Mouse (Mus musculus): Measurements from ENCODE around the gene Themis2. TPM values are rescaled to one million over a fixed set of nuclear protein-coding genes. Genes with fewer than 3 reads are reported as not detected.

The Themis2 gene
- polyA plus RNA-seq (2014; fragmentation: Illumina TruSeq; extraction: RNeasy Lipid Tissue Mini Kit (QIAGEN cat#74804); ENCODE audit: low read depth, low replicate concordance) = 0.47 TPM

DNA sequence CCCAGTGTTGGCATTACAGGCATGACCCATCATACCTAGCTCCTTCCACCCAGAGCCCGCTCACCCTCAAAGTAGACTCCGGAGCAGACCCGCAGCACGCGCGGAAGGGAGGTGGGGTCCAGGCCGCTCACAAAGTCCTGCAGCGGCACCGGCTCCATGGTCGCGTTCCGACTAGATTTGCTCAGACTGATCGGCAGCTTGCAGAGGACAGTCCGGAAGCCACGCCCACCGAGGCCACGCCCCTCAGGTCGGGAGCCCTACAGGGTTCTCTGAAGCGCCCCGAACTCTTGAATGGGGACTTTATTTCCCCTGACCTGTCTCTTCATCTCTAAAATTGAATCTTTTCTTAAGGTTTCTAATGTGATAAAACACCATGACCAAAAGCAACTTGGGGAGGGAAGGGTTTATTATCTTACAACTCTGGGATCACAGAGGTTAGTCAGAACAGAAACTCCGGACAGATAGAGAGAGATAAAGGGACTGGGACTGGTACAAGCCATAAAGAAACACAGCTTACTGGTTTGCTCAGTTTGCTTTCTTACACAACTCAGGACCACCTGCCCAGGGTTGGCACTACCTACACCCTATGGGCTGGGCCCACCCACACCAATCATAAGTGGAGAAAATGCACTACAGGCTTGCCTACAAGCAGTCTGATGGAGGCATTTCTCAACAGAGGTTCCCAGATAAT is at the start of gene Themis2:
Gene Themis2 (minus strand): TSS at position 192 of the 691 bp plus-strand sequence.

DNA sequence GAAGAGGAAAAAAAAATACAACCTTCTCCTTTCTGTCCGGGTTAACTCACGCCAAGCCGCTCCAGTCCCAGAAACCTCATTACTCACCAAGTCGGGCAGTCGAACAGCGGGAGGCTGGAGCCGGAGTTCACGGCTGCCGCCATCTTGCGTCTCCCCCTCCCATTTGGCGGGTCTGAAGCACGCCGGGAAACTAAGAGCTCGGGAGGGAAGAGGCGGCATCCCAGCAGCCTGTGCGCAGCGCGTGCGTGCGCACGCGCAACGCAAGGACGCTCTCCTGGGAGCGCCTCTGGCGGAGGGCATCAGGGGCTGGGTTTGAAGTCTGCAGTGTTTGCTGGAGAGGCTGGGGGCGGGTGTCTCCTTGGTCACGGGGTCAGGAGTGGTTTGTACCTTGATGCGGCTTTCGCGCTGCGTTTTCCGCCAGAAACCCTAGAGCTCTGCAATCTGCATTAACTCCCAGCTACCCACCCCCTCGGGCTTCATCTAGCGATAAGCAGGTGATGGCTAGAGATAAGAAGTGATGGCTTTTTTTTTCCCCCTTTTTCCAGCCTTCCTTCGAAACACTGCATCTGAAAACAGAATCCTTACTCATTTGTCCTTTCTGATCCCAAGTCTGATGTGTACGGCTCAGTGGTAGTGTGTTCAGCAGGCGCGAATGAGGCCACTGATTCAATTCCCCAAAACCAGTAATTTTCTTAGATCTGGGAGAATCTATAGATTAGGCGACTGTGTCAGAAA is 47.0 kb upstream of the Themis2 start, which contains the start of gene Ppp1r8:
Gene Ppp1r8 (minus strand): TSS at position 200 of the 735 bp plus-strand sequence.

DNA sequence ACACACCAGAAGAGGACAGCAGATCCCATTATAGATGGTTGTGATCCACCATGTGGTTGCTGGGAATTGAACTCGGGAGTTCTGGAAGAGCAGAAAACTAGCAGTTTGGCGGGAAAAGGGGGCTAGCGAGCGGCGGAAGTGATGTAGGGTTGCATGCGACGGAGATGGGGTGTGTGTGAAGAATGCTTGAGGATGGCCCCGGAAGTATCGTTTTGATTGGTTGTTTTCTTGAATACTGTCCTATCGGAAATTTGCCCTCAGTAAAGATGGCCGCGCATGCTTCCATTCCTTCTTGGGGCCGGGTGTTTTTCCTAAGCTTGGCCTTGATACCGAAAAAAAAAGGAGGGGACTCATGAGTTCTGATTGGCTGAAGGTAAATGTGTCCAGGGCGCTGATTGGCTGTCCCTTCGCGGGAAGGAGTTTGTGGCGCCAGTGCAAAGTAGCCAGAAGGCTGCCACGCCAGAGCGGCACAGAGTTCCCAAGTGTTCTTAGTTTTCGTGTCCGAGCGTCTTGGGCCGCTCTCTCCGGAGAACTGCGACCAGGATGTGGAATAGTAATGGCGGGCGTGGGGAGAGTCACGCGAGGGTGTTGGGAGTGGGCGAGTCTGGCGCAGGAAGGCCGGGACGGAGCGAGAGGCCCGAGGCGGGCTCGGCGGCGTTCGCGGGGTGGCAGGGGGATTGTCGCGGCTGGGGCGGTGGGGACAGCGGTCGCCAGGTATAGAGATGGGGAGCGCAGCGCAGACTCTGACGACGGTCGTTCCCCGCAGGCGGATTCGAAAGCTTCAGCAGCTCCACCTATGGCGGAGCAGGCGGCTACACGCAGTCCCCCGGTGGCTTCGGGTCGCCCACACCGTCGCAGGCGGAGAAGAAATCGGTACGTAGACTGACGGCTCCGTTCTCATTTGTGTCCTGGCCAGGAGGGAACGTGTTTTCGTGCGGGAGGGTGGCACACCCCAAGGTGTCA is 28.0 kb downstream of the Themis2 start, which contains the start of gene Rpa2:
Gene Rpa2 (plus strand): TSS at position 419 of the 963 bp plus-strand sequence.

GRCm38 (mm10) chr4:132756974-132757373 is 39.2 kb downstream of the Themis2 start, which contains the start of gene Smpdl3b:
Smpdl3b (minus strand) TSS chr4:132757252.

DNA sequence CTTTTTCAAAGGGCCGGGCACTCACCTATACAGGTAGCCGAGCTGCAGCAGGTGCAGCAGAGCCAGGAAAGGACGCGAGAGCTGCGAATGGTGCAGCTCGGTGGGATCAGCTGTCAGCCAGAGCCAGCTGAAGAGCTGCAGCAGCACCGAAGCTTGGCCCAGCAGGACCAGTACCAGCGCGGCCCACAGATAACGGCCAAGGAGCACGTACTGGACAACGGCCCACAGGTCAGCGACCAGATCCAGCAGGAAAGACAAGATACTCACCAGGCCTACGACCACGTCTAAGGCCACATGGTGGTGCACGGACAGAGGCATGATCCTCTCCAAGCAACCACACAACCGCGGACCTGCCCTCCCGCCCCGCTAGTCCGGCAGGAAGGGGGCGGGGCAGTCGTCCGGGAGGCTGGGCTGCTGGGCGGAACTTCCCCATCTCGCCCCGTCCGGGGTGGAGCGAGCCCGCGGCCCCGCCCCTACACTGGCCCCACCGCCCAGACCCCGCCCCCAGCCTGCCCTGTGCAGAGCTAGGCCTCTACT is 64.0 kb downstream of the Themis2 start, which contains the start of gene Xkr8:
Gene Xkr8 (minus strand): TSS at position 399 of the 537 bp plus-strand sequence.

Other genes with a start within 250 kb of the Themis2 start
- 0.82 TPM for gene Ptafr, start 232.3 kb downstream of the Themis2 start, polyA plus RNA-seq (2014; fragmentation: Illumina TruSeq; extraction: RNeasy Lipid Tissue Mini Kit (QIAGEN cat#74804); ENCODE audit: low read depth, low replicate concordance)
- gene Eya3, start 157.4 kb downstream of the Themis2 start, polyA plus RNA-seq (2014; fragmentation: Illumina TruSeq; extraction: RNeasy Lipid Tissue Mini Kit (QIAGEN cat#74804); ENCODE audit: low read depth, low replicate concordance) = 26.0 TPM
- 4.1 TPM for gene Xkr8, start 63.8 kb downstream of the Themis2 start, polyA plus RNA-seq (2014; fragmentation: Illumina TruSeq; extraction: RNeasy Lipid Tissue Mini Kit (QIAGEN cat#74804); ENCODE audit: low read depth, low replicate concordance)
- 2.1 TPM for gene Smpdl3b, start 39.1 kb downstream of the Themis2 start, polyA plus RNA-seq (2014; fragmentation: Illumina TruSeq; extraction: RNeasy Lipid Tissue Mini Kit (QIAGEN cat#74804); ENCODE audit: low read depth, low replicate concordance)
- gene Rpa2, start 28.1 kb downstream of the Themis2 start, polyA plus RNA-seq (2014; fragmentation: Illumina TruSeq; extraction: RNeasy Lipid Tissue Mini Kit (QIAGEN cat#74804); ENCODE audit: low read depth, low replicate concordance) = 6.5 TPM
- gene Ppp1r8, start 46.8 kb upstream of the Themis2 start, polyA plus RNA-seq (2014; fragmentation: Illumina TruSeq; extraction: RNeasy Lipid Tissue Mini Kit (QIAGEN cat#74804); ENCODE audit: low read depth, low replicate concordance) = 13.7 TPM
- gene Stx12, start 88.1 kb upstream of the Themis2 start, polyA plus RNA-seq (2014; fragmentation: Illumina TruSeq; extraction: RNeasy Lipid Tissue Mini Kit (QIAGEN cat#74804); ENCODE audit: low read depth, low replicate concordance) = 160 TPM
- 34.8 TPM for gene Fam76a, start 126.2 kb upstream of the Themis2 start, polyA plus RNA-seq (2014; fragmentation: Illumina TruSeq; extraction: RNeasy Lipid Tissue Mini Kit (QIAGEN cat#74804); ENCODE audit: low read depth, low replicate concordance)
- gene Fgr, start 177.7 kb upstream of the Themis2 start, polyA plus RNA-seq (2014; fragmentation: Illumina TruSeq; extraction: RNeasy Lipid Tissue Mini Kit (QIAGEN cat#74804); ENCODE audit: low read depth, low replicate concordance) = 0.23 TPM
- 9.5 TPM for gene Ahdc1, start 214.9 kb upstream of the Themis2 start, polyA plus RNA-seq (2014; fragmentation: Illumina TruSeq; extraction: RNeasy Lipid Tissue Mini Kit (QIAGEN cat#74804); ENCODE audit: low read depth, low replicate concordance)

Measured in adrenal gland, adult 10 weeks (tissue).